Mouse (Mus musculus) ES-Bruce4 (cell line): ENCODE results near the gene 3110009E18Rik.

Source experiments
- CTCF ChIP-seq: IDR thresholded peaks from one replicate; pipeline ENCODE4 v1.8.1; 2011; ENCODE audit warnings: low read depth, low read length
- POLR2A ChIP-seq: IDR thresholded peaks from one replicate; pipeline ENCODE4 v1.8.1; 2011; ENCODE audit warnings: low read length; ENCODE audit not compliant: insufficient read depth

DNA sequence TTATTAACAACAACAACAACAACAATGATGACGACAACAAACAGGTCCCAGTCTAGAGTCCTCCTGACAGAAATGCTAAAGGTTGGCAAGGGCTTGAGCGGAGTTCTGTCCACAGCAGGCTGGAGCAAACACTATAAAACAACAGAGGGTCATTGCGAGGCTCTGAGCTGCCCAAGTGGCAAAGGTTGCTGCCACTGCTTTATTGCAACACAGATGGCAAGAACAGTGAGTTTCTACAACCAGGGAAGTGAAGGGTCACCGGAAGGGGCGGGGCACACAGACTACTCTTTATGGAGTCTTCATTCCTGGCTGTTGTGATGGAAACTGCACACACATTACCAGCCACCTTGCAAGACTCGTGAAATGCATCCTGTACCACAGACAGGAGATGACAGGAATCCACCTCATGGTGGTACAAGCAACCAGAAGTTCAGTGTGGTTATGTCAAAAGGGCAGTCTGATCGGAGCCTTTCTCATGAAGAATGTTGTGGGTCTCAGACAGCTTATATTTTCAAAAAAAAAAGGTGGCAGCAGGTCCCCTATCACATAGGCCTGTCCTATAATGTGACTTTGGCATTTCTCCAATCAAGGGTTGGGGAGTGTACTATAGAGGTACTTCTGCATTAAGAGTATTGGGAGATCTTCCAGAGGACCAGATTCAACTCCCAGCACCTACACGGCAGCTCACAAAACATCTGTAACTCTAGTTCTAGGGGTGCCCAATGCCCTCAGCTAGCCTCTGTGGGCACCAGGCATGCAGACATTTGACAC is 20.3 kb upstream of the 3110009E18Rik start:
- TF ChIP-seq CTCF (no peak), POLR2A (no peak)
